Mouse (Mus musculus) liver, embryonic 16.5 days (tissue): ENCODE measurements around the gene Gm43552. TPM values are rescaled to one million over a fixed set of nuclear protein-coding genes. Genes with fewer than 3 reads are reported as not detected.

Experiments
- ATAC-seq: fragments of 200-750 bp; cut with Nextera tagmentation; 2 replicates; pipeline ENCODE4 v1.8.0; 2017; ENCODE audit warnings: low read depth, mild to moderate bottlenecking, moderate number of reproducible peaks, moderate library complexity
- H3K27ac ChIP-seq: fragments of 300-500 bp; sonication (generic); 2 replicates; pipeline ENCODE4 v1.5.1; 2014; ENCODE audit warnings: mild to moderate bottlenecking, low read length
- H3K27me3 ChIP-seq: fragments of 300-500 bp; sonication (generic); 2 replicates; pipeline ENCODE4 v1.6.1; 2014; ENCODE audit warnings: low read depth, low read length, mixed read lengths; ENCODE audit not compliant: control insufficient read depth, insufficient read depth
- H3K36me3 ChIP-seq: fragments of 300-500 bp; sonication (generic); 2 replicates; pipeline ENCODE4 v1.6.1; 2014; ENCODE audit warnings: mild to moderate bottlenecking; ENCODE audit not compliant: control insufficient read depth, insufficient read depth
- H3K4me1 ChIP-seq: fragments of 300-500 bp; sonication (generic); 2 replicates; pipeline ENCODE4 v1.6.1; 2014; ENCODE audit warnings: low read depth, low read length, mixed read lengths; ENCODE audit not compliant: control insufficient read depth
- H3K4me2 ChIP-seq: fragments of 300-500 bp; sonication (generic); 2 replicates; pipeline ENCODE4 v1.6.1; 2014; ENCODE audit warnings: low read depth, low read length, mixed read lengths
- H3K4me3 ChIP-seq: fragments of 300-500 bp; sonication (generic); 2 replicates; pipeline ENCODE4 v1.5.1; 2014; ENCODE audit warnings: low read depth, mild to moderate bottlenecking, low read length
- H3K9ac ChIP-seq: fragments of 300-500 bp; sonication (generic); 2 replicates; pipeline ENCODE4 v1.6.1; 2014; ENCODE audit warnings: low read depth, low read length
- H3K9me3 ChIP-seq: fragments of 300-500 bp; sonication (generic); replicated peaks from 2 replicates; pipeline ENCODE4 v1.6.1; 2016; ENCODE audit warnings: low read length; ENCODE audit not compliant: control insufficient read depth
- WGBS: fragments of 180-500 bp; shearing (Covaris S2); extraction: QIAGEN DNeasy Blood & Tissue Kit; methylation state at CpG from one replicate; pipeline ENCODE4 v1.1.7; 2014; ENCODE audit not compliant: insufficient replicate concordance; 5-methylcytosine and 5-hydroxymethylcytosine counted together
- polyA plus RNA-seq: library from polyadenylated mRNA; unstranded; fragments of >200 nt; fragmentation: Nextera tagmentation; extraction: Ambion mirVana; gene quantifications from 2 replicates; pipeline ENCODE4 v1.2.1, GENCODE M21; 2015

Gm43552 gene
- polyA plus RNA-seq, 1 experiment from 2014 or later = not detected

DNA sequence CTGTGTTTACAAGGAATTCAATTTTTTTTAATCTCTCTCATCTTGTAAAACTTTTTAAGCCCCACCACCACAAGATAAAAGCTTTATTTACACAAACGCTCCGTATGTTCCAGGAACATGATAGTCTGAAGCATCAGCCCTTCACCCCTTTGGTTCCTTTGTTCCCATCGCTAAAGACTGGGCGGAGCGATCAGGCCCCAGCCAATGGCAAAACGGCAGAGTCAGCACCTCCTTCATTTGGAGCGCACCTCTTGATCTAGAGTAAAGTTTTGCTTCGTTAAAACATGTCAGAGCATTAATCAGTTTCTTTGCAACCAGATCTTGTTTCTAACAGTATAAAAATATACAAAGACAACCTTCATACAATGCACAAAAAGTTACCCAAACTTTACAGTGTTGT, 13.2 kb upstream of the Gm43552 start:
- Histone ChIP-seq H3K9me3 (no peaks in the 10 kb centered on the region), H3K4me2 (peak overlapping the region; percentile 25), H3K9ac (no peak overlapping the region), H3K36me3 (no peaks in the 10 kb centered on the region), H3K27me3 (no peaks in the 10 kb centered on the region), H3K27ac (no peak overlapping the region), H3K4me1 (no peaks in the 10 kb centered on the region), H3K4me3 (no peak overlapping the region)
- 13% methylated on average over 8 of the region's 8 CpGs for whole genome bisulfite sequencing
- no peak for ATAC-seq

DNA sequence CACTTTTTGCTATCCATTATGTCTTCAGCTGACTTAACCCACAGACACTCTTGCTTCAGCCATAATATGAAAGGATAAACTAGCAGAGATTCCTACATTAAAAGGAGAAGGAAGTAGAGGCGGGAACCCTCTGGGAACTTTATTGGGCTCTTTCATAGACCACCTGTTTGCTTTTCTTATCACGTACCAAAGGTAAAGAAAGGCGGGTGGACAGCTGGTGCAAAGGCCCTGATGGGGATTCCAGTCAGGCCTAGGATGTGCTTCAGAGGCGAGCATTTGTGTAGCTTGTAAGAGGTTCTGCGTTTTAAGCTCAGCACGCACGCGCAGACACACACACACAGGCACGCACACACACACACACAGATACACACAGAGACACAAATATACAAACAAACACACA, 8.8 kb upstream of the Gm43552 start:
- no peak overlapping the region for H3K9ac ChIP-seq
- no peak overlapping the region for H3K27ac ChIP-seq
- no peaks in the 10 kb centered on the region for H3K36me3 ChIP-seq
- ATAC-seq = no peak
- H3K4me2 ChIP-seq = no peak overlapping the region
- no peak overlapping the region for H3K4me3 ChIP-seq
- H3K27me3 ChIP-seq = no peaks in the 10 kb centered on the region
- H3K9me3 ChIP-seq = no peaks in the 10 kb centered on the region
- no peaks in the 10 kb centered on the region for H3K4me1 ChIP-seq
- WGBS = 70% methylated on average over 9 of the region's 9 CpGs

DNA sequence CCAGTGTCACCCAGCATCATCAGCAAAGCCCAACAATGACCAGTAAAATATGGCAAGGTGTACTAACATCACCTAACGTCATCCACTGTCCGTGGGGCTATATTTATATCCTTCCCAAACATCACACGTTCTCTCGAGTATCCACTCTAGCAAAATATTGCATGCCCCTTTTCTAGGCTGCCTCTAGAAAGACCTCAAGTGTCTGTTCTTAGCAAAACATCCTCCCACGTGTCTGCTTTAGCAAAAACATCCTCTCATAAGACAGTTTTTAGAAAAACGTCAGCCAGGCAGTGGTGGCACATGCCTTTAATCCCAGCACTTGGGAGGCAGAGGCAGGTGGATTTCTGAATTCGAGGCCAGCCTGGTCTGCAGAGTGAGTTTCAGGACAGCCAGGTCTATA, 7.6 kb upstream of the Gm43552 start:
- ATAC-seq = no peak
- Histone ChIP-seq H3K27me3 (no peaks in the 10 kb centered on the region), H3K9me3 (no peaks in the 10 kb centered on the region), H3K4me2 (no peak overlapping the region), H3K9ac (no peak overlapping the region), H3K4me3 (no peak overlapping the region), H3K4me1 (no peaks in the 10 kb centered on the region), H3K27ac (no peak overlapping the region), H3K36me3 (no peaks in the 10 kb centered on the region)
- 57% methylated on average over 7 of the region's 7 CpGs for WGBS

DNA sequence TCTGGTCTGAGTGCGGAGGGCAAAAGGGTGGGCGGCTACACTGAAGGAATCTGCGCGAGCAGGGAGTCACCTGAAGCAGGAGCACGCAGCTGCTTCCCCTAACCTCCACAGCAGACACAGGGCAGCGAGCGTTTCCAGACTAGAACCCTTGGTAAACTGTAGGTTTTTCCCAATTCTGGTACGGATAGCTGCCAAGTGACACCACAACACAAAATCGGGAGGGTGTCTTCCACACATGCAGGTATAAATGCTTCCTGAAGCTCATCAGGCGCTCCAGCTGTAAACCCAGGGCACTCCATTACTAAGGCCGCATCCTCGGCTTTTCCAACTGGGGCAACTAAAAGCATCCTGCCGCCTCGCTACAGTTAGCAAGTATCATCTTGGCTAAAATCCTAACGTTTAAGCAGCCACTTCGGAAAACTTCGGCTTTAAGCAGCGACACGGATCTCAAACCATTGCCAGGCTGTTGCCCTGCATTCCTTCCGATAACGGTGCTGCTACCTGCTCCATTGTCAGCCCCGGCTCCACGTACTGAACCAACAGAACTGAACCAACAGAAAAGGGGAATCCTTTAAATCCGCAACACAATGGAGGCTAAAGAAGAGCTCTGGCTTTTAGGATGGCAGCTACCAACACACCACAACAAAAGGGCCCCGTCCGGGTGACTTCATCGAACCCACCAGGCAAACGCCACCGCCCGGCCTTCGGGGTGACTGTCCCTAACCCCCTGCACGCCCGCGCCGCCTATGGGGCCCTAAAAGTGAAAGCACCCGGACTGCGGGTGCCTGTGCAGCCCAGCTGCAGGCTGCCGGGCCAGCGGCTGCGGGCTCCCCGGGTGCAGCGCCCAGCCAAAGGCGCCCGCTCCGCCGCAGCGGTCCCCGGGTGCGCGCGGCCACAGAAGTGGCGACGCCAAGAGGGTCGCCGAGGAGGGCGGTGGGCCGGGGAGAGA, 592 bp downstream of the Gm43552 start:
- Histone ChIP-seq H3K36me3 (no peaks in the 10 kb centered on the region), H3K27me3 (no peaks in the 10 kb centered on the region), H3K9ac (peak overlapping the region; percentile 93), H3K4me3 (peak overlapping the region; percentile 86), H3K9me3 (no peaks in the 10 kb centered on the region), H3K4me1 (peaks cover 10% of the 10 kb centered on the region), H3K27ac (peak overlapping the region; percentile 92), H3K4me2 (peak overlapping the region; percentile 89)
- ATAC-seq = peak; percentile 76
- WGBS = under 1% methylated on average over 57 of the region's 57 CpGs

DNA sequence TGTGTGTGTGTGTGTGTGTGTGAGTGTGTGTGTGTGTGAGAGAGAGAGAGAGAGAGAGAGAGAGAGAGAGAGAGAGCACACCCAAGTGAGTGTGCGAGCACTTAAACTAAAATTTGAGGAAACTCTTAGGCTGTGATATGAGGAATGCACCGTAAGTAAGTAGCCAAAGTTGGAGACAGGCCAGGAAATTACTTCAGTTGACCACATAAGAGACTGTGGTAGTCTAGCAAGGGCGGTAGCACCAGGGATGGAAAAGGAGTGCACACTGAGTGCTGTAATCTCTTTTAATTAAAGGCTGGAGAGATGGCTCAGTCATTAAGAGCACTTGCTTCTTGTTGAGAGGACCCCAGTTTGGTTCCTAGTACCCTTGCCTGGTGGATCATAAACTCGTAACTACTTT, 2.8 kb downstream of the Gm43552 start:
- Histone ChIP-seq H3K9me3 (no peaks in the 10 kb centered on the region), H3K4me2 (no peak overlapping the region), H3K4me1 (peaks cover 12% of the 10 kb centered on the region), H3K4me3 (no peak overlapping the region), H3K9ac (no peak overlapping the region), H3K36me3 (no peaks in the 10 kb centered on the region), H3K27ac (no peak overlapping the region), H3K27me3 (no peaks in the 10 kb centered on the region)
- 47% methylated on average over 4 of the region's 4 CpGs for WGBS
- ATAC-seq = no peak

DNA sequence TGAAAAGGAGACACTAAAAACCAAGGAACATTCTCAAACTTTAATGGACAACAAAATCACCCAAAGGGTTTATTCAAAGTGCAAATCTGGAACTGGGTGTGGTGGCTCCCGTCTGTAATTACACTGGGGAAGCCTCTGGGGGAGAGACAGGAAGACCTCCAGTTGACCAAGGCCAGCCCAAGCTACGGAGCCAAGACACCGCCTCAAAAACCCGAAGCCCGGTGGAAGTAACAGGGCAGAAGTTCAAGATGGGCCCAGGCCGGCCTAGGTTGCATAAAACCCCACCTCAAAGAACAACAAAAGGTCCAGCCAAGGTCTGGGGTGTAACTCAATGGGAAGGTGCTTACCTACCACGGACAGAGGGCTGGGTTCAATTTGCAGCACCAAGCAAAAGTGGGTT, 3.9 kb downstream of the Gm43552 start:
- no peak overlapping the region for H3K4me3 ChIP-seq
- no peak overlapping the region for H3K4me2 ChIP-seq
- H3K27me3 ChIP-seq = no peaks in the 10 kb centered on the region
- no peak overlapping the region for H3K9ac ChIP-seq
- H3K27ac ChIP-seq = no peak overlapping the region
- H3K9me3 ChIP-seq = no peaks in the 10 kb centered on the region
- no peak for ATAC-seq
- H3K36me3 ChIP-seq = no peaks in the 10 kb centered on the region
- WGBS = 72% methylated on average over 7 of the region's 7 CpGs
- H3K4me1 ChIP-seq = peaks cover 17% of the 10 kb centered on the region

DNA sequence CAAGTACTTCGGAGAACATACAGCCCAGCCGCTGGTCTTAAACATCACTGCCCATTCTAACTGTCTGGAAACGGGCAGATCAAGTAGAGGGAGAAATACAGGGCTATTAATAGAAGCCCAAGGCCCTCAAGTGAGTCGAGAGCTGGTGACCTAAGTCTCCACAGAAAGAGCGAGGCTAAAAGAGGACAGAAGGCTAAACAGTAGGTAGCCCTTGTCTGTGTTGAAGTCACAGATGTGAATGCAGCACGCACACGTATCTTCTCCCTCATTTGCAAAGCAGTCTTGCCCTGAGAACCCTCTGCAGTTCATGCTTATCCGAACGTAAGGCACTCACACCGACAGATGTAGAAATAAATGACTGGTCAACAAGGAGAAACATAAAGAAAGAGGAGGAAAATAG, 5.3 kb downstream of the Gm43552 start:
- H3K4me3 ChIP-seq = no peak overlapping the region
- no peaks in the 10 kb centered on the region for H3K9me3 ChIP-seq
- H3K27ac ChIP-seq = no peak overlapping the region
- 61% methylated on average over 10 of the region's 10 CpGs for WGBS
- H3K9ac ChIP-seq = no peak overlapping the region
- peaks cover 13% of the 10 kb centered on the region for H3K4me1 ChIP-seq
- H3K36me3 ChIP-seq = no peaks in the 10 kb centered on the region
- no peaks in the 10 kb centered on the region for H3K27me3 ChIP-seq
- ATAC-seq = no peak
- H3K4me2 ChIP-seq = no peak overlapping the region

DNA sequence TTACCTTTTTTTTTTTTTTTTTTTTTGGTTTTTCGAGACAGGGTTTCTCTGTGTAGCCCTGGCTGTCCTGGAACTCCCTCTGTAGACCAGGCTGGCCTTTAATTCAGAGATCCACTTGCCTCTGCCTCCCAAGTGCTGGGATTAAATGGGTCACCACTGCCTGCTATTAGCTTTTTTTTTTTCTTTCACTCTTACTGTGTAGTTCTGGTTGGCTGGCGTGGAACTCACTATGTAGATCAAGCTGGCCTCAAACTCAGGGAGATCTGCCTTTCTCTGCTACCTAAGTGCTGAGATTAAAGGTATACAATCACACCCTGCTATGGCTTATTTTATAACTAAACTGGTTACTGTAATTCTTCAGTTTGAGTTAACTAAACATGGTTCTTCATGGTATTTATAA, 6.1 kb downstream of the Gm43552 start:
- no peaks in the 10 kb centered on the region for H3K27me3 ChIP-seq
- H3K9me3 ChIP-seq = no peaks in the 10 kb centered on the region
- no peak overlapping the region for H3K4me3 ChIP-seq
- no peak for ATAC-seq
- no peaks in the 10 kb centered on the region for H3K36me3 ChIP-seq
- H3K4me1 ChIP-seq = peaks cover 11% of the 10 kb centered on the region
- no peak overlapping the region for H3K4me2 ChIP-seq
- H3K27ac ChIP-seq = no peak overlapping the region
- no peak overlapping the region for H3K9ac ChIP-seq
- WGBS = 79% methylated on average over 2 of the region's 2 CpGs

DNA sequence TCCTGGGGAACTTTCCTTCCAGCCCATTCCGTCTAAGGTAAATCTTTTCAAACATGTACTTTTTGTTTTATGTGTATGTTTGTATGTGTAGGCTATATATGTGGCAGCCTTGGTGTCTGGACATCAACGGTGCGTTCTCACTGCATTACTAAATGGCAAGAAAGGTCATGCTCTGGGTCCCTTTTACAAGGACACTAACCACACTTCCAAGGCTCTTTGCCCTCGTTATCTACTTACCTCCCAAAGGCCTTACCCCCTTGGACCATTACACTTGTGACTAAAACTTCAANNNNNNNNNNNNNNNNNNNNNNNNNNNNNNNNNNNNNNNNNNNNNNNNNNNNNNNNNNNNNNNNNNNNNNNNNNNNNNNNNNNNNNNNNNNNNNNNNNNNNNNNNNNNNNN, 9.6 kb downstream of the Gm43552 start:
- Histone ChIP-seq H3K27me3 (no peaks in the 10 kb centered on the region), H3K9ac (no peak overlapping the region), H3K4me3 (no peak overlapping the region), H3K9me3 (no peaks in the 10 kb centered on the region), H3K4me2 (no peak overlapping the region), H3K36me3 (no peaks in the 10 kb centered on the region), H3K27ac (no peak overlapping the region), H3K4me1 (peaks cover 15% of the 10 kb centered on the region)
- WGBS = 76% methylated on average over 4 of the region's 4 CpGs
- no peak for ATAC-seq
